Mouse (Mus musculus) G1E (cell line): ENCODE data around the gene Fam160a1. TPM values are rescaled to one million over a fixed set of nuclear protein-coding genes. Genes with fewer than 3 reads are reported as not detected.
A peak's percentile ranks its signal among the peaks of the same experiment; 100 is the strongest.

Experiments
- ATAC-seq: 2 replicates; pipeline ENCODE4 v1.8.0; 2016; ENCODE audit warnings: mild to moderate bottlenecking; ENCODE audit not compliant: insufficient number of reproducible peaks, poor library complexity, low FRiP score, severe bottlenecking; ENCODE audit errors: extremely low read depth
- DNase-seq: peaks from one replicate; pipeline ENCODE4 v3.0.0; 2012; ENCODE audit warnings: low spot score
- H3K27me3 ChIP-seq: 2 replicates; pipeline ENCODE4 v1.6.1; 2012; ENCODE audit warnings: mild to moderate bottlenecking, low read length, inconsistent platforms; ENCODE audit not compliant: insufficient read depth
- H3K36me3 ChIP-seq: replicated peaks from 2 replicates; pipeline ENCODE3; 2012; ENCODE audit warnings: mild to moderate bottlenecking, inconsistent platforms
- H3K4me1 ChIP-seq: 2 replicates; pipeline ENCODE4 v1.6.1; 2012; ENCODE audit warnings: low read depth, low read length, inconsistent platforms, mixed read lengths; ENCODE audit not compliant: insufficient read depth
- H3K4me3 ChIP-seq: 2 replicates; pipeline ENCODE4 v1.5.1; 2012; ENCODE audit warnings: low read depth, mild to moderate bottlenecking, inconsistent platforms, low read length, moderate library complexity, mixed read lengths
- H3K9me3 ChIP-seq: replicated peaks from 2 replicates; pipeline ENCODE4 v1.6.1; 2012; ENCODE audit warnings: inconsistent platforms
- CTCF ChIP-seq: IDR thresholded peaks from 2 replicates; pipeline ENCODE4 v1.5.1; 2012; ENCODE audit warnings: low read depth, low read length, inconsistent platforms, mixed read lengths
- GATA1 ChIP-seq: IDR thresholded peaks from 2 replicates; pipeline ENCODE4 v1.6.1; 2012; ENCODE audit warnings: borderline replicate concordance, low read length, inconsistent platforms, mixed read lengths
- GATA2 ChIP-seq: IDR thresholded peaks from 2 replicates; pipeline ENCODE4 v1.6.1; 2012; ENCODE audit warnings: low read depth, low read length, inconsistent platforms, borderline replicate concordance
- POLR2AphosphoS5 ChIP-seq: IDR thresholded peaks from 2 replicates; pipeline ENCODE4 v1.6.1; 2012; ENCODE audit warnings: low read depth, low read length, inconsistent platforms; ENCODE audit not compliant: insufficient replicate concordance
- TAL1 ChIP-seq: conservative IDR thresholded peaks from 2 replicates; pipeline ENCODE4 v1.6.1; 2012; ENCODE audit warnings: low read depth, low read length, inconsistent platforms, mixed read lengths
- polyA plus RNA-seq: library from polyadenylated mRNA; stranded (reverse); fragments of >175 nt; gene quantifications from 2 replicates; pipeline ENCODE4 v1.2.3, GENCODE M21; 2012
- total RNA-seq, 2 experiments: library from RNA; stranded (forward) in 1 of 2; stranded (reverse) in 1 of 2; fragments of 200-1000 nt in 1 of 2; fragments of >200 nt in 1 of 2; fragmentation: Nextera tagmentation in 1 of 2; gene quantifications; 2 replicates each; pipeline ENCODE4 v1.2.3; 2014 to 2017

Gene Fam160a1
- total and polyA plus RNA-seq, 3 experiments = 0.16 TPM; not detected in 2

- TF ChIP-seq TAL1 (no peak), POLR2AphosphoS5 (no peak), GATA1 (no peak), GATA2 (no peak), CTCF (0 out of 2 replicates have a peak, but pooled peaks have one; percentile 12)
- no peak overlapping the region for H3K4me3 ChIP-seq
- no peak for DNase-seq
- H3K4me1 ChIP-seq = no peaks in the 10 kb centered on the region; the same call in 1 of the 2 replicates
- no peak for ATAC-seq
- H3K36me3 ChIP-seq = peaks cover 44% of the 10 kb centered on the region
- no peaks in the 10 kb centered on the region for H3K27me3 ChIP-seq
- H3K9me3 ChIP-seq = no peaks in the 10 kb centered on the region
These were observed 198.2 kb downstream of the Fam160a1 start for GRCm38 (mm10) chr3:85618885-85619284.

DNA sequence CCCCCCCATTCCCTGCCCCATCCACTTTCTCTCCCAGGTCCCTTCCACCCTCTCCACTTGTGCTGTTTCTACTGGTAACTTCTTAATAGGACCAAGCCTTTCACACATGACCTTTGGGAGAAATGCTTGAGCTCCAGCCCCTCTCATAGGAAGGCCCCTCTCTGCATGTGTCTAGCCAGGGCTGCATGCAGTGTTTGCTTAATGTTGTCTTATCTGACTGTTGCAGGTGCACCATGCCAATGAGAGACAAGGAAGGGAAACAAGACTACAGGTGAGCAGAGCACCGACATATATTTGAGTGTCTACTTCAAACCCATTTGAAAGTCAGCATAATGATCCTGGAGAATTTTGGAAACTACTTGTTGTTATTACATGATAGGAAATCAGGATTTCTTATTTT is 200.7 kb downstream of the Fam160a1 start:
- Histone ChIP-seq H3K9me3 (no peaks in the 10 kb centered on the region), H3K4me3 (no peak overlapping the region), H3K27me3 (no peaks in the 10 kb centered on the region), H3K36me3 (peaks cover 56% of the 10 kb centered on the region), H3K4me1 (no peaks in the 10 kb centered on the region; the same call in 1 of the 2 replicates)
- no peak for TF ChIP-seq GATA2
- no peak for TF ChIP-seq CTCF
- no peak for TF ChIP-seq TAL1
- no peak for TF ChIP-seq GATA1
- no peak for TF ChIP-seq POLR2AphosphoS5
- ATAC-seq = no peak
- DNase-seq = no peak

Other genes with a start within 250 kb of the Fam160a1 start
- 22.4 and 23.3 TPM in 2 replicates for gene Gatb, start 243.2 kb downstream of the Fam160a1 start, total RNA-seq (2014; fragmentation: Nextera tagmentation)
- 18.9 and 19.5 TPM in 2 replicates for gene Gatb, start 243.2 kb downstream of the Fam160a1 start, total RNA-seq (2017)
- gene Gatb, start 243.2 kb downstream of the Fam160a1 start, polyA plus RNA-seq = 2.8 and 8.4 TPM in 2 replicates
- not detected in 2 replicates for gene Glt28d2, start 70.2 kb upstream of the Fam160a1 start, total RNA-seq (2014; fragmentation: Nextera tagmentation)
- gene Glt28d2, start 70.2 kb upstream of the Fam160a1 start, total RNA-seq (2017) = not detected in 2 replicates
- not detected in 2 replicates for gene Glt28d2, start 70.2 kb upstream of the Fam160a1 start, polyA plus RNA-seq
- gene Gm37240, start 70.2 kb upstream of the Fam160a1 start, total RNA-seq (2014; fragmentation: Nextera tagmentation) = not detected in 2 replicates
- 0.12 TPM in 1 of 2 replicates, not detected in the other for gene Gm37240, start 70.2 kb upstream of the Fam160a1 start, total RNA-seq (2017)
- gene Gm37240, start 70.2 kb upstream of the Fam160a1 start, polyA plus RNA-seq = not detected in 2 replicates
- 1.2 and 1.7 TPM in 2 replicates for gene Sh3d19, start 153.8 kb upstream of the Fam160a1 start, total RNA-seq (2014; fragmentation: Nextera tagmentation)
- 0.49 and 0.64 TPM in 2 replicates for gene Sh3d19, start 153.8 kb upstream of the Fam160a1 start, total RNA-seq (2017)
- gene Sh3d19, start 153.8 kb upstream of the Fam160a1 start, polyA plus RNA-seq = 0.02 and 0.09 TPM in 2 replicates
- not detected in 2 replicates for gene Prss48, start 185.2 kb upstream of the Fam160a1 start, total RNA-seq (2014; fragmentation: Nextera tagmentation)
- not detected in 2 replicates for gene Prss48, start 185.2 kb upstream of the Fam160a1 start, total RNA-seq (2017)
- gene Prss48, start 185.2 kb upstream of the Fam160a1 start, polyA plus RNA-seq = not detected in 2 replicates